Mouse (Mus musculus) limb, embryonic 12.5 days (tissue): ENCODE measurements around the gene Rdh19. TPM values are rescaled to one million over a fixed set of nuclear protein-coding genes. Genes with fewer than 3 reads are reported as not detected.
"Not testable (repeated sequence)": the region's sequence is repeated elsewhere in the genome, so short reads cannot be mapped to it uniquely, and the experiment has no call there.

Source experiments
- ATAC-seq: fragments of 200-750 bp; cut with Nextera tagmentation; 2 replicates; pipeline ENCODE4 v1.8.0; 2017; ENCODE audit warnings: low read depth, moderate TSS enrichment; ENCODE audit not compliant: insufficient number of reproducible peaks, insufficient read depth, low FRiP score, low TSS enrichment
- H3K27ac ChIP-seq: fragments of 300-500 bp; sonication (generic); 2 replicates; pipeline ENCODE4 v1.5.1; 2016; ENCODE audit warnings: mild to moderate bottlenecking, moderate library complexity
- H3K27me3 ChIP-seq: fragments of 300-500 bp; sonication (generic); 2 replicates; pipeline ENCODE4 v1.6.1; 2016; ENCODE audit warnings: mild to moderate bottlenecking, moderate library complexity
- H3K36me3 ChIP-seq: fragments of 300-500 bp; sonication (generic); 2 replicates; pipeline ENCODE4 v1.6.1; 2016; ENCODE audit warnings: mild to moderate bottlenecking, moderate library complexity
- H3K4me1 ChIP-seq: fragments of 300-500 bp; sonication (generic); replicated peaks from 2 replicates; pipeline ENCODE4 v1.6.1; 2016
- H3K4me2 ChIP-seq: fragments of 300-500 bp; sonication (generic); 2 replicates; pipeline ENCODE4 v1.6.1; 2016; ENCODE audit warnings: mild to moderate bottlenecking, moderate library complexity
- H3K4me3 ChIP-seq: fragments of 300-500 bp; sonication (generic); replicated peaks from 2 replicates; pipeline ENCODE4 v1.5.1; 2016; ENCODE audit warnings: mild to moderate bottlenecking
- H3K9ac ChIP-seq: fragments of 300-500 bp; sonication (generic); replicated peaks from 2 replicates; pipeline ENCODE4 v1.6.1; 2016; ENCODE audit warnings: mild to moderate bottlenecking, moderate library complexity
- H3K9me3 ChIP-seq: fragments of 300-500 bp; sonication (generic); 2 replicates; pipeline ENCODE4 v1.6.1; 2016; ENCODE audit warnings: mild to moderate bottlenecking, moderate library complexity
- WGBS: fragments of 180-500 bp; shearing (Covaris S2); methylation state at CpG from one replicate; pipeline ENCODE4 v1.1.7; 2016; 5-methylcytosine and 5-hydroxymethylcytosine counted together
- polyA plus RNA-seq: library from polyadenylated mRNA; unstranded; fragments of >200 nt; fragmentation: Nextera tagmentation; extraction: Ambion mirVana; gene quantifications from 2 replicates; pipeline ENCODE4 v1.2.1, GENCODE M21; 2016

Rdh19 gene
- not detected in 2 replicates for polyA plus RNA-seq

DNA sequence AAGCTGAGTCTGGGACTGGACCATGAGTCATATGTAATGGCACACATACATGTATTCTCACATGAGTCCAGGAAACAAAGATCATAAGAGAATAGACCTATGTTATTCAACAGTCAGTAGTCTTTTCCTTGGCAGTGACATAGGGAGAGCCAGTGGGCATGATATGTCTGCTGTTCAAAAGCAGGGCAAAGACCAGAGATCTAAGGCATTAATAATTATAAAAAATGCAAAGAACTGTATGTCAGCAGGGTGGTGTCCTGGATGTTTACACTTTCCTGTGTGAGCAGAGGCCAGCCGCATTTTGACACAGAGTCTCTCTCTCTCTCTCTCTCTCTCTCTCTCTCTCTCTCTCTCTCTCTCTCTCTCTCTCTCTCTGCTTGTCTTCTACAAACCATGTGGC, at the start of gene Rdh19:
TSS of gene Rdh19 (plus strand) at position 301 of the 400 bp plus-strand sequence.
- Histone ChIP-seq H3K4me3 (no peak within 1 kb of the TSS), H3K36me3 (no peaks in the 10 kb centered on the region), H3K9ac (no peak within 1 kb of the TSS), H3K4me1 (no peaks in the 10 kb centered on the region), H3K4me2 (no peak within 1 kb of the TSS), H3K9me3 (0 out of 2 replicates have a peak, but pooled peaks cover 7% of the 10 kb centered on the region), H3K27ac (no peak within 1 kb of the TSS), H3K27me3 (no peaks in the 10 kb centered on the region)
- WGBS = 94% methylated on average over 1 of the region's 1 CpGs
- ATAC-seq = no peak

DNA sequence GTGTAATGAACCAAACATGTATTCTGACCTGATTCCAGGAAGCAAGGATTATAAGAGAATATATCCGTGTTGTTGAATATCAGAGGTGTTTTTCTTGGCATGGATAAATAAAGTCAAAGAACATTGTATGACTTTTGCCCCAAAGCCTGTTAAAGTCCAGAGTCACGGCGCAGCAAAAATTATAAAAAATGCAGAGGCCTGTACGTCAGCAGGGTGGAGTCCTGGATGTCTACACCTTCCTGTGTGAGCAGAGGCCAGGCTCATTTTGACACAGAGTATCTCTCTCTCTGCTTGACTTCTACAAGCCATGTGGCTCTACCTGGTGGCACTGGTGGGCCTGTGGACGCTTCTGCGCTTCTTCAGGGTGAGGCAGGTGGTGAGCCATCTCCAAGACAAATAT, 48.8 kb upstream of the Rdh19 start, which contains the start of gene Rdh16:
TSS of gene Rdh16 (plus strand) at position 262 of the 400 bp plus-strand sequence.
- no peak within 1 kb of the TSS for H3K4me2 ChIP-seq
- no peaks in the 10 kb centered on the region for H3K27me3 ChIP-seq
- H3K9me3 ChIP-seq = peaks cover 4% of the 10 kb centered on the region; the same call in 1 of the 2 replicates
- H3K4me1 ChIP-seq = no peaks in the 10 kb centered on the region
- WGBS = 87% methylated on average over 6 of the region's 6 CpGs
- H3K36me3 ChIP-seq = no peaks in the 10 kb centered on the region
- H3K9ac ChIP-seq = no peak within 1 kb of the TSS
- no peak for ATAC-seq
- no peak within 1 kb of the TSS for H3K4me3 ChIP-seq
- no peak within 1 kb of the TSS for H3K27ac ChIP-seq

DNA sequence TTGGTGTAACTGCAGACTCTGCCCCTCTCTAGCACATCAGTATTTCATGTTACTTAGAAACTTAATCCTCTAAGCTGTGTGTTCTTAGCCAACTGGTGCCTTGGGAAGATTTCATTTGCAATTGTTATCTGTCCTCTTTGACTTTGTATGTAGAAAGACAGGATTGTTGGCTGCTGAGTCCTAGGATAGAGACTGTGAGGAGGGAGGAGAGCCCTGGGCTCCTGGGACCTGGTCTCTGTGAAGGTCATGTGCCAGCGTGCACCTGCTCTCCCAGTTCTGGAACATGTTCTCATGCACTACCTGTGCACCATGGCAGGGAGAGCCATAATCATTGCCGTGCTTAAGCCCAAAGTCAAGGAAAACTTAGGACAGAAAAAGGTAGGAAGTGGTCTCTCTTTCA, 48.1 kb upstream of the Rdh19 start:
- WGBS = 79% methylated on average over 2 of the region's 2 CpGs
- Histone ChIP-seq H3K4me2 (no peak overlapping the region), H3K4me1 (no peaks in the 10 kb centered on the region), H3K36me3 (no peaks in the 10 kb centered on the region), H3K4me3 (no peak overlapping the region), H3K9ac (no peak overlapping the region), H3K9me3 (peaks cover 3% of the 10 kb centered on the region; the same call in 1 of the 2 replicates), H3K27ac (no peak overlapping the region), H3K27me3 (no peaks in the 10 kb centered on the region)
- ATAC-seq = no peak

DNA sequence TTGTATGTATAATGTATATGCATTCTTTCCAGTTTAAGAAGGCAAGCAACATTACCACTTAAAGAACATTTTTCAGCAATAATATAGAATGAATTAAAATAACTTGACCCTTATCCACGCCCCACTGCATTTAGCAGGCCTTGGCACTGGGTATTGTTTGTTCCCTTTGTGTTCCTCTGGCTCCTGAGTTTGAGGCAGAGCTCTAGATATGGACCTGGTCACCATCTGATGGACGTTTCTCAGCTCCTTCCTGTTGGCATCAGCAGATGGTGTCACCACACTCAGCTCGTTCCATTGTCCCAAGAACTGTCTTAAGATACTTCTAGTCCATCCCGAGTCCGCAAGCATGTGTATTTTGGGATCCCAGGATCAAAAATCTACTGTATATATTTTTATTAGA, 47.5 kb upstream of the Rdh19 start:
- no peaks in the 10 kb centered on the region for H3K9me3 ChIP-seq
- H3K4me3 ChIP-seq = no peak overlapping the region
- no peak for ATAC-seq
- H3K4me2 ChIP-seq = no peak overlapping the region
- no peaks in the 10 kb centered on the region for H3K27me3 ChIP-seq
- H3K27ac ChIP-seq = no peak overlapping the region
- no peaks in the 10 kb centered on the region for H3K4me1 ChIP-seq
- H3K36me3 ChIP-seq = no peaks in the 10 kb centered on the region
- no peak overlapping the region for H3K9ac ChIP-seq
- 83% methylated on average over 5 of the region's 5 CpGs for WGBS

DNA sequence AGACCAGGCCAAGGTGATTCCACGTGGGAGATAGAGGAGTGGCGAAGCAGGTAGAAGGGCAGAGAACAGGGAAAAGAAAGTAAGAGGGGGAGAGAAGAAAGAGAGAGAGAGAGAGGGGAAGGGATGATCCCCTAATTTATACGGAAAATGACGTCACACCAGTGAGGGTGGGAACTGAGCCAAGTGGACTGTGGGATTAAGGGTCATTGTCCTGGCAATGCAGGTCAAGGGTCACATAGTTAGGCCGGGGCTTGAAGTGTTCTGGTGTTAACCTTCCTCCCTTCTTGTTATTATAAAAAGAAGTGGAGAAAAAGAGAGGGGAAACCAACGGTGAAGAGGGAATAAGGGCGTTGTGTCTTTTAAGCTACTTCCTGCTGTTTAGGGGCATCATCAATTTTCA, 45.3 kb upstream of the Rdh19 start:
- Histone ChIP-seq H3K27me3 (no peaks in the 10 kb centered on the region), H3K36me3 (no peaks in the 10 kb centered on the region), H3K27ac (no peak overlapping the region), H3K9ac (no peak overlapping the region), H3K9me3 (no peaks in the 10 kb centered on the region), H3K4me1 (no peaks in the 10 kb centered on the region), H3K4me2 (no peak overlapping the region), H3K4me3 (no peak overlapping the region)
- WGBS = 74% methylated on average over 7 of the region's 7 CpGs
- no peak for ATAC-seq

DNA sequence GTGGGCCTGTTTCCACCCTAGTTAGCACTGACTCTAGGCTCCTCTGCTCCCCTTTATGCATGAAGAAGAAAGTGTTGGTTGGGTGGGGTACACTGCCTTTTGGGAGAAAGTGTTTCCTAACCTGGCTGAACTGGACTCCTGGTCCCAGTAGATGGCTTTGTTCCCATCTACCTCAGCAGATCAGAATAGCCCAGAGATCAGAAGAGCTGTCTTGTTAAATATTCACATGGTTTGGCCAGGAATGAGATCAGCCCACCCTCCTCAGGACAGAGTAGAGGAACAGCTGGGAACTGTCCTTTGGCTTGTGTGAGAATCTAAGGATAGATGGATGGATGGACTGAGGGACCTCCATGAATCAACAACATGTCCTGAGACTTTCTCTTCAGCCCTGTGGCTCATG, 33.8 kb upstream of the Rdh19 start:
- Histone ChIP-seq H3K27me3 (no peaks in the 10 kb centered on the region), H3K4me2 (no peak overlapping the region)
- no peak for ATAC-seq

DNA sequence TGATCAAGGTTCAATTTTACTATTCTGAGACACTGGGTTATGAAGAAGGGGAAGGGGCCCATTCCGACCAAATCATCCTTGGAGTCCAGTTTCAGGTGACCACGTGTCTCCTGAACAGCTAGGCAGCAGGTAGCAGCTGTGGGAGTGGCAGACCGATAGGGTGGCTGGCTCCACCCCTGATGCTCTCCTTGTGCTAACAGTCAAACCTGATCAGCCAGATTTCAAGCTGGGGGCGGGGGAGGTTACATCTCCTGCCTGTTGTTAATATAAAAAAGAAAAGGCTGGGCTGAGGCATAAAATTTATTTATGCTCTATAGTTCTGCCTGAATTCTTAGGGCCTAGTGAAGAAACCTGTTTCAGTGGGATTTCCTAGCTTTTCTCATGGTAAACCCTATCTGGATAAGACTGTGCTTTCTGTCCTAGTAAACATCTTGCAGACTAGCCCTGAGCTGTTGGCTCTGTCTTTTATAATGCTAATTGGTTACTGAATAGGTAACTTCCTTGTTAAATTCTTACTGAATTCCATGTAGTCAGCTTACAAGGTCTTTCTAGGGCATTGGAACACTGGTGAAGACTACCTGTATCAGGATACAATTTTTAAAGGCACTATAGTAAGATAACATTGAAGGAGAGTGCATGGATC, 32.3 kb upstream of the Rdh19 start:
- H3K27ac ChIP-seq, H3K36me3 ChIP-seq, ATAC-seq, H3K4me2 ChIP-seq, H3K4me1 ChIP-seq, H3K9ac ChIP-seq, H3K4me3 ChIP-seq, H3K27me3 ChIP-seq: not testable (repeated sequence)
- 71% methylated on average over 4 of the region's 4 CpGs for WGBS
- peaks cover 12% of the 10 kb centered on the region; the same call in 1 of the 2 replicates for H3K9me3 ChIP-seq

More for the DNA sequence above, 33.8 kb upstream of the Rdh19 start:
- no peaks in the 10 kb centered on the region for H3K4me1 ChIP-seq
- H3K27ac ChIP-seq = no peak overlapping the region
- H3K4me3 ChIP-seq = no peak overlapping the region
- H3K36me3 ChIP-seq = no peaks in the 10 kb centered on the region
- H3K9ac ChIP-seq = no peak overlapping the region
- peaks cover 11% of the 10 kb centered on the region; the same call in 1 of the 2 replicates for H3K9me3 ChIP-seq

DNA sequence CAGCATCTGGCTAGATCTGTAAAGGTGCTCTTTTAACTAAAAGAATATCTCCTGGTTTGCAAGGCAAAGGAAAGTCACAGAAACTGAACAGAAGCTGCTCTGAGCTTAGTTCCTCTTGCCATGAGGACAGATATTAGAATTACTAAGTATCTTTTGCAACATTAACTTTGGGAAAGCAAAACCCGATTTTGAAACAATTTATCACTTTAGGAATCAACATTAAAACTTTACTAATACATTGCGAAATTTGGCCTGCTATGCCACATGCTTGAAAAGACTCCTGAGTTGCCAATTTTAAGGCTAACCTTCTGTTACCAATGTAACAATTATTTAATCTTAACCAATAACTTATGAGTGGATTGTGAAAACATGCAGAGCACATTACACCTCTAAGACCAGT, 27.9 kb upstream of the Rdh19 start:
- H3K4me1 ChIP-seq, H3K9ac ChIP-seq, H3K27me3 ChIP-seq, H3K4me3 ChIP-seq, H3K36me3 ChIP-seq, H3K27ac ChIP-seq, H3K4me2 ChIP-seq, ATAC-seq: not testable (repeated sequence)
- H3K9me3 ChIP-seq = peaks cover 12% of the 10 kb centered on the region; the same call in 1 of the 2 replicates
- WGBS = 89% methylated on average over 2 of the region's 2 CpGs

DNA sequence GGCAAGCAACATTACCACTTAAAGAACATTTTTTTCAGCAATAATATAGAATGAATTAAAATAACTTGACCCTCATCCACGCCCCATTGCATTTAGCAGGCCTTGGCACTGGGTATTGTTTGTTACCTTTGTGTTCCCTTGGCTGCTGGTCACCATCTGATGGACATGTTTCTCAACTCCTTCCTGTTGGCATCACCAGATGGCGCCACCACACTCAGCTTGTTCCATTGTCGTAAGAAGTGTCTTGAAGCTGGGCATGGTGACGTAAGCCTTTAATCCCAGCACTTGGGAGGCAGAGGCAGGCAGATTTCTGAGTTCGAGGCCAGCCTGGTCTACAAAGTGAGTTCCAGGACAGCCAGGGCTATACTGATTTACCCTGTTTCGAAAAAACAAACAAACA, 24.3 kb upstream of the Rdh19 start:
- Histone ChIP-seq H3K4me2 (no peak overlapping the region), H3K4me3 (no peak overlapping the region), H3K27me3 (no peaks in the 10 kb centered on the region; the same call in 1 of the 2 replicates), H3K9ac (no peak overlapping the region), H3K4me1 (no peaks in the 10 kb centered on the region), H3K27ac (no peak overlapping the region), H3K36me3 (no peaks in the 10 kb centered on the region), H3K9me3 (peaks cover 4% of the 10 kb centered on the region; the same call in 1 of the 2 replicates)
- no peak for ATAC-seq
- 80% methylated on average over 6 of the region's 6 CpGs for WGBS

DNA sequence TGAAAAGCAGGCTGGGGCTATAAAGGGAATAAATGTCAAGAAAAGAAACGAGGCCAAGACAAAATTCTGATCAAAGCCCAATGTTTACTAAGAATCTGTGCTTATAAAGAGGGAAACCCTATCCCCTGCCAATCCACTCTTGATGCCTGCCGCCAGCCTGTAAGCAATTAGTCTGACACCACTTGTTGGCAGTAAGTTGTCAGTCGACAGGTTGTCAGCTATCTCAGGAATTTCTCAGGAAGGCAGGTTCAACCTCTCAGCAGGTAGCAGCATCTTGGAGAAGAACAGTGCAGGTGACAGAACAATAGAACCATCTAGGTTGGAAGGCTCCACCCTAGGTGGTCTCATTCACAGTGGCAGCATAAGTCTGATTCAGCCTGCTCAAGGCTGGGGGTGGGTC, 20.6 kb upstream of the Rdh19 start:
- WGBS = 67% methylated on average over 3 of the region's 3 CpGs

DNA sequence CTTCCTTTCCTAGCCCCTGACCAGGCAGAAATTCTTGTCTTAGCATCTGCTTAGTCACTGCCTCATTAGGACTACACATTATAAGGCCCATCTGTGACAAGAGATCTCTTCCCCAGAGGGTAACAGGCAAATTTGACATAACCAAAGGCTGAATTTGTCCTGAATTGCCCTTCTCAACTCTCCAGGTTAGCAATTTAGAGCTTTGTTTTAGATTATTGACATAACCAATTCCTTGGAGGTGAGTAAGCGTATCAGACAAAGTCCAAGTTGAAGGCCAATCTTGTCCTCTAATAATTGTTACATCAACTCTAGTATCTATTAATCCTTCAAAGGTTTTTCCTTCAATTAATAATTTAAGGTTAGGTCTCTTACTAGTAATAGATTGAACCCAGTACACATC, 15.5 kb upstream of the Rdh19 start:
- not testable (repeated sequence) for H3K4me1 ChIP-seq, H3K36me3 ChIP-seq, H3K4me3 ChIP-seq, H3K9ac ChIP-seq, H3K9me3 ChIP-seq, H3K27ac ChIP-seq, H3K4me2 ChIP-seq, H3K27me3 ChIP-seq, ATAC-seq
- 98% methylated on average over 1 of the region's 1 CpGs for WGBS

More for the DNA sequence above, 20.6 kb upstream of the Rdh19 start:
- Histone ChIP-seq H3K9me3 (no peaks in the 10 kb centered on the region), H3K9ac (no peak overlapping the region), H3K27me3 (no peaks in the 10 kb centered on the region; the same call in 1 of the 2 replicates), H3K27ac (no peak overlapping the region), H3K36me3 (no peaks in the 10 kb centered on the region), H3K4me3 (no peak overlapping the region), H3K4me1 (no peaks in the 10 kb centered on the region), H3K4me2 (no peak overlapping the region)
- no peak for ATAC-seq

DNA sequence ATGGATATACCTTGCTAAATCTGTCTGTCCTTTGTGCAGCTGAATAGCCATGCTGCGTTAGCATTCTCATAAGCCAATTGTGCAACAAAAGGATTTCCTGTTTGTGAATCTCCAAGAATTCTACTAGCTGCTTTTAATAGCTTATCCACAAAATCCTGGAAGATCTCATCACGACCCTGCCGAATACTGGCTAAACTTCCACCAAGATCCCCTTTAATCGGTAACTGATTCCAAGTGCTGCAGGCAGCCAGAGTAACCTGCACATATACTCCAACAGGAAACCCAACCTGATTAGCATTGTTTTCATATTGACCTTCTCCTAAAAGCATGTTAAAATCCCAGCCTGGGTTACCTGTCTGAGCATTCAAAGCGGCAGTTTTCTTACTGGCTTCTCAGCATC, 14.4 kb upstream of the Rdh19 start:
- no peak overlapping the region for H3K4me2 ChIP-seq
- WGBS = 88% methylated on average over 5 of the region's 5 CpGs
- no peaks in the 10 kb centered on the region for H3K36me3 ChIP-seq
- H3K9ac ChIP-seq = no peak overlapping the region
- no peak overlapping the region for H3K27ac ChIP-seq
- H3K4me1 ChIP-seq = no peaks in the 10 kb centered on the region
- H3K4me3 ChIP-seq = no peak overlapping the region
- no peaks in the 10 kb centered on the region for H3K27me3 ChIP-seq
- peaks cover 3% of the 10 kb centered on the region; the same call in 1 of the 2 replicates for H3K9me3 ChIP-seq
- ATAC-seq = no peak
